Mouse (Mus musculus) gonadal fat pad, adult 2 months (tissue): ENCODE measurements around the gene Mlip. TPM values are rescaled to one million over a fixed set of nuclear protein-coding genes. Genes with fewer than 3 reads are reported as not detected.
"Not testable (repeated sequence)": the region's sequence is repeated elsewhere in the genome, so short reads cannot be mapped to it uniquely, and the experiment has no call there.

Experiments used
- DNase-seq: peaks from one replicate; pipeline ENCODE4 v3.0.0-alpha.2; 2012; ENCODE audit warnings: low read depth
- polyA plus RNA-seq: library from polyadenylated mRNA; depleted of rRNA; stranded (reverse); fragments of >200 nt; gene quantifications from 2 replicates; pipeline ENCODE4 v1.2.3, GENCODE M21; 2012; rRNA removed

Mlip gene
- polyA plus RNA-seq, 1 experiment = 0.07 TPM

GRCm38 (mm10) chr9:77198250-77198649 is 154.5 kb downstream of the Mlip start:
- DNase-seq = no peak

DNA sequence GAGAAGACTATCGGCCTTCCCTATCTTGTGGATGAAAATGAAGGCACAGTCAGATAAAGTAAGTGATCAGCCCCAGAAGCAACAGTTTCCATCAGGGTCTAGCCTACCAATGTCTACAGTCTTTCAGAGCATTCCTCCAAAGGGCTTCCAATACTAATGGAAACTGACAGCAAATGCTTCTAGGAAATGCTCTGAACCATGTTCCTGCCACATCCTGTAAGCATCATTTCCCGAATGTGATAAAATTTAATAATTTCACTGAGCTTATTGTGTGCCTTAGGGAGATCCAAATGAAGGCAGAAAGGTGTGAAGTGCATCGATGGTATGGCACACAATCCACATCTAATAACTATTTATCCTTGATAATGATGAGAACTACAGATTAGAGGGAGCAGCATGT is 173.3 kb downstream of the Mlip start:
- no peak for DNase-seq

DNA sequence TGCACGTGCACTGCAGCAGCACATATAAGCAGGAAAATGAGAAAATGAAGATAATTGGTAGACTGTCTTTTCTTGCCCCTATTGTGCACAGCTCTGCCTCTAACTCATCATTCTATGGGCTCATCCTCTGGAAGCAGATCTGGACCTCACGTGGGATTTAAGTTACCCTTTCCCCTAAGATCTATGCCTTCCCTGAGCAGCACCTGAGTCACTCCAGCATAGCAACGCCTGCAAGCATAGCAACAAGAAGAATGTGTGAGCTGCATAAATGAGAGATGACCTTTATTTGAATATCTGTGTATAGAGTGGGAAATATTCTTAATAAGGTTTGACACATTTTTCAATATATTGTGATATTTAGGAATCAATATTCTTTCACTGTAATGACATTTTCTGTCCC is 176.9 kb downstream of the Mlip start:
- DNase-seq = no peak

- no peak for DNase-seq
These were observed 180.7 kb downstream of the Mlip start for GRCm38 (mm10) chr9:77172044-77172443.

GRCm38 (mm10) chr9:77165877-77166276 is 186.9 kb downstream of the Mlip start:
- no peak for DNase-seq

DNA sequence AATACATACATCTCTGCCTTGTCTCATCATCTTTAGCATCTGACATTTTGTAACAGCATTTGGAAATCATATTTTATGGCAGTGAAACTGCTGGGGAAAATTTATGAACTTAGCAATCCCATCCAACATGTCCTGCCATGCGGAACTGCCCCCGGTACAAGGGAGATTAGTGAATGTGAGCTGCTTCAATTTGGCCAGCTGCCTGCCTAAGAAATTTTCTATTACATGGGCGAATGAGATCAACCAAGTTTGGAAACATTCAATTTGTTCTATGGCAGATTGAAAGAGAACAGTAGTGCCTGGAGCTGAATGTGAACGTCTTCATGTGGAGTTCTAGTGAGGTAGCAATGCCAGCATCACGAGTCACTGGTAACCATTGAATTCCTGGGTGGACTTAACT is 191.0 kb downstream of the Mlip start:
- DNase-seq = peak; percentile 97

GRCm38 (mm10) chr9:77160277-77160926 is 192.4 kb downstream of the Mlip start:
- DNase-seq = no peak

- no peak for DNase-seq
These were observed 204.1 kb downstream of the Mlip start for GRCm38 (mm10) chr9:77148518-77149257.

DNA sequence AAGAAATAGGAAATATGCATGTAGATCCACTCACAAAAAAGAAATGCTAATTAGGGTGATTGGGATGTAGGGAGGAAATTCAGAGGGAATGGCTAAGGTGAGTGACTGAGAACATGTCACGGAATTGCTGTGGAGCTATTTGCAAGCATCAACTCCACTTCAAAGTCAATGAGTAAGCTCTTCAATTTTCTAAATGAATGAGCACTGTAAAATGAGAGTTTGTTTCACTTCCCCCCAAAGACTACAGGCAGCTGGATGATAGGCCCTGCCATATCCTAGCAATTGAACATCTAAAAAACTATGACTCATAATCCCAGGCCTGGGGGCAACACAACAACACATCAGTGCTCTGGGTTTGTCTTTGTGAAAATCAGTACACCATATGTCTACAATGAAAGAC is 233.0 kb downstream of the Mlip start:
- no peak for DNase-seq

DNA sequence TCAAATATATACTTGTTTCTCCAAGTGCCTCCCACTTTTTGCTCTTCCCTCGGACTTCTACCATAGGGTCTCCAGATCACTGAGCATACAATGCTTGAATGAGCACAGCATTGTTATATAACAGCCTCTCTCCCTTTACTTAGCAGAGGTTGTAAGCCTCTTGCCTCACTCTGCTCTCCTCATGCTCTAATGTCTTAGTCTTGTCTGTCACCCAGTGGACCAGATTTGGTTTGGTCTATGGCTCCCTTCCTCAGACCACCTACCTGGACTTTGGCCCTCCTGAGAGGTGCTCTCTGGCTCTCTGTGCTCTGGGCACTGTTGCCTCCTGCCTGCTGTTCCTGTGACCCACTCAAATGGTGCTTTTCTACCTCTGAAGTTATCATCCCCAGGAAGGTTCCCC is 255.9 kb downstream of the Mlip start:
- DNase-seq = no peak

- DNase-seq = not testable (repeated sequence)
These were observed 269.5 kb downstream of the Mlip start for GRCm38 (mm10) chr9:77083221-77083620.

GRCm38 (mm10) chr9:77071676-77072075 is 281.1 kb downstream of the Mlip start:
- no peak for DNase-seq

GRCm38 (mm10) chr9:77056611-77057010 is 296.2 kb downstream of the Mlip start:
- DNase-seq = no peak

DNA sequence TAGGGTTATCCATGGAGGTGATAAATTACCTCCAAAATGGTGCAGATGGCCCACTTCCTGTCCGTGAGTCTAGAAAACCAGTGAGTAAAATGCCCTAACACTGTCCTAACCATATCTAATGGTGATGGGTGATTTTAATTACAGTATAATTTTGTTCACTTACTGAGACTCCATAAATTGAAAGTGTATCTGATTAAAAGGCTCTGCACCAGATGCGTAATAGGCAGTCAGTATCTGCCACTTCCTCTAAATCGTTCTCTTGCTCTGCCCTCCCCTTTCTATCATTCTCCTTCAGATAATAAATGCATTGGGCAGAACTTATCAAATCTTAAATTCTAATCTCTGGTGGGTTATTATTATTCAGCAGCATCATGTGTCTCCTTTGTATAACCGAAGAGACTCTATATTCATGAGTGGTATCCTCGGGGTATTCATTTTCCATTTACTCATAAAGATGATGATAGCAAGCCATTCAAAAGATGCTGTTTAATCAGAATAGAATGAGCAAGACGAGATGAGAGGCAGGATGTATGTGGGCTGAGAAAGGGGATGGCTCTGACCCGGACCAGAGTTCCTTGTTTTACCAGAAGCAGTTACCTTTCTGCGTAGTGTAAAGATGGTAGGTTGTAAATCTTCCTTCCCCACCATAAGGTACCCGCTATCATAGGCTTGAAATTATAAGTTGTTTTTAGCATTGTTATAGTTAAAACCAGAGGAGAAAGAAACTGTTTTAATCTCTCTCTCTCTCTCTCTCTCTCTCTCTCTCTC is 298.2 kb downstream of the Mlip start:
- no peak for DNase-seq

Other genes starting within 250 kb of the Mlip start
- gene Lrrc1, start 191.9 kb upstream of the Mlip start, polyA plus RNA-seq = 37.5 and 56.3 TPM in 2 replicates